Mouse (Mus musculus) hindbrain, embryonic 14.5 days (tissue): ENCODE results near the gene Fam129c. TPM values are rescaled to one million over a fixed set of nuclear protein-coding genes. Genes with fewer than 3 reads are reported as not detected.

Source experiments
- ATAC-seq: fragments of 200-750 bp; cut with Nextera tagmentation; 2 replicates; pipeline ENCODE4 v1.8.0; 2017; ENCODE audit warnings: moderate number of reproducible peaks, mild to moderate bottlenecking, moderate TSS enrichment, moderate library complexity; ENCODE audit not compliant: low FRiP score
- DNase-seq: peaks from one replicate; pipeline ENCODE4 v3.0.0-alpha.2; 2015; ENCODE audit warnings: low spot score
- H3K27ac ChIP-seq: fragments of 300-500 bp; sonication (generic); 2 replicates; pipeline ENCODE4 v1.5.1; 2014; ENCODE audit warnings: mild to moderate bottlenecking, moderate library complexity
- H3K27me3 ChIP-seq: fragments of 300-500 bp; sonication (generic); 2 replicates; pipeline ENCODE4 v1.6.1; 2014; ENCODE audit warnings: mild to moderate bottlenecking, low read length, mixed read lengths; ENCODE audit not compliant: control insufficient read depth, insufficient read depth
- H3K36me3 ChIP-seq: fragments of 300-500 bp; sonication (generic); replicated peaks from 2 replicates; pipeline ENCODE4 v1.6.1; 2014; ENCODE audit not compliant: control insufficient read depth, insufficient read depth
- H3K4me1 ChIP-seq: fragments of 300-500 bp; sonication (generic); replicated peaks from 2 replicates; pipeline ENCODE4 v1.6.1; 2014; ENCODE audit warnings: antibody characterized with exemption, low read length, mixed read lengths; ENCODE audit not compliant: control insufficient read depth, insufficient read depth
- H3K4me2 ChIP-seq: fragments of 300-500 bp; sonication (generic); replicated peaks from 2 replicates; pipeline ENCODE4 v1.6.1; 2014; ENCODE audit warnings: mild to moderate bottlenecking, moderate library complexity
- H3K4me3 ChIP-seq: fragments of 300-500 bp; sonication (generic); replicated peaks from 2 replicates; pipeline ENCODE4 v1.5.1; 2014; ENCODE audit warnings: mild to moderate bottlenecking, low read length
- H3K9ac ChIP-seq: fragments of 300-500 bp; sonication (generic); 2 replicates; pipeline ENCODE4 v1.6.1; 2014
- H3K9me3 ChIP-seq: fragments of 300-500 bp; sonication (generic); 2 replicates; pipeline ENCODE4 v1.6.1; 2016; ENCODE audit warnings: low read length; ENCODE audit not compliant: control insufficient read depth
- WGBS: fragments of 180-500 bp; shearing (Covaris S2); extraction: QIAGEN DNeasy Blood & Tissue Kit; methylation state at CpG from one replicate; pipeline ENCODE4 v1.1.7; 2014; 5-methylcytosine and 5-hydroxymethylcytosine counted together
- polyA plus RNA-seq: library from polyadenylated mRNA; unstranded; fragments of >200 nt; fragmentation: Nextera tagmentation; extraction: Ambion mirVana; gene quantifications from 2 replicates; pipeline ENCODE4 v1.2.1, GENCODE M21; 2014

Gene Fam129c
- polyA plus RNA-seq, 1 experiment from 2014 or later = 5.2 TPM

- Histone ChIP-seq H3K4me3 (no peak overlapping the region), H3K4me2 (no peak overlapping the region), H3K27me3 (peaks cover 77% of the 10 kb centered on the region), H3K9ac (no peak overlapping the region), H3K27ac (no peak overlapping the region), H3K36me3 (no peaks in the 10 kb centered on the region), H3K9me3 (no peaks in the 10 kb centered on the region), H3K4me1 (0 out of 2 replicates have a peak, but pooled peaks cover 4% of the 10 kb centered on the region)
- ATAC-seq = no peak
- peak; percentile 80 for DNase-seq
- 3% methylated on average over 15 of the region's 15 CpGs for WGBS
Observed at GRCm38 (mm10) chr8:71561401-71561800, 36.0 kb upstream of the Fam129c start.

DNA sequence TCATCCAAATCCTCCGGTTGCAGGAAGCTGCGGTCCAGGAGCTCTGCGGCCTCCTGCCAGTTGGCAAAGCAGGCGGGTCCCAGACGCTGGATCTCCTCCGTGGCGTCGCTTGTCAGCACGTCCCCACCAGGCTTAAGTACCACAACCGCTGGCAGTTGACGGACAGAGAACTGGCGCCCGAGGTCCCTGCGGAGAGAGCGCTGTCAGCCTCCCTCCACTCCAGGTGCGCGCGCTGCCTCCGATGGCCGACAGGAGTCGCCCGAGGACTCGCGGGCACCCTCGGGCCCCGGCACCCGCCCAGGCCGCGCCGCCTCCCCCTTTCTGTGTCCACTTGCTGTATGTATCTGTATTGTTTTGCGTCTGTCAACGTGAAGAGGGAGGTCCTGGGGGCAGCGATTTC, 34.7 kb upstream of the Fam129c start:
- Histone ChIP-seq H3K4me3 (peak overlapping the region; percentile 20), H3K4me2 (peak overlapping the region; percentile 40), H3K9ac (peak overlapping the region; percentile 6; the same call in 1 of the 2 replicates), H3K36me3 (no peaks in the 10 kb centered on the region), H3K27me3 (peaks cover 70% of the 10 kb centered on the region), H3K27ac (no peak overlapping the region), H3K4me1 (0 out of 2 replicates have a peak, but pooled peaks cover 4% of the 10 kb centered on the region), H3K9me3 (no peaks in the 10 kb centered on the region)
- under 1% methylated on average over 33 of the region's 33 CpGs for WGBS
- ATAC-seq (peak; percentile 33; the same call in 1 of the 2 replicates), DNase-seq (peak; percentile 63)

DNA sequence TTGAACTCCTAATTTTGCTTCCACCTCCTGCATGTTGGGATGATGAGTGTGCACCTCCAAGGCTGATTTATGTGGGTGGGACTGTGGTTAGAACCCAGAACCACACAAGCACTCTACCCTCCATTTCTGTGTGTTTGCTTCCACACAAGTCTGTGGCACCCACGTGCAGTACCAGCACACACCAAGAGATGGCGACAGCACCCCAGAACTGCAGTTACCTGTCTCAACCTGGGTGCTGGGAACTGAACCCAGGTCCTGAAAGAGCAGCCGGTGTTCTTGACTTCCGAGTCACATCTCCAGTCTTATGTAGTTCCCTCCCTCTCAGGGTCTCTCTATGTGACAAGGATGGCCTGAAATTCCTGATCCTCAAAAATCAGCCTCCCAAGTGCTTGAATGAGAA, 33.5 kb upstream of the Fam129c start:
- Histone ChIP-seq H3K27me3 (peaks cover 58% of the 10 kb centered on the region), H3K4me3 (no peak overlapping the region), H3K9ac (no peak overlapping the region), H3K36me3 (no peaks in the 10 kb centered on the region), H3K9me3 (no peaks in the 10 kb centered on the region), H3K27ac (no peak overlapping the region), H3K4me2 (no peak overlapping the region), H3K4me1 (peaks cover 4% of the 10 kb centered on the region; the same call in 1 of the 2 replicates)
- no peak for DNase-seq
- WGBS = 90% methylated on average over 4 of the region's 4 CpGs
- no peak for ATAC-seq

GRCm38 (mm10) chr8:71566501-71566900, 30.9 kb upstream of the Fam129c start, which contains the start of gene Nxnl1:
TSS of gene Nxnl1 (minus strand) at chr8:71566601.
- Histone ChIP-seq H3K4me3 (no peak within 1 kb of the TSS), H3K36me3 (no peaks in the 10 kb centered on the region), H3K4me2 (no peak within 1 kb of the TSS), H3K9me3 (no peaks in the 10 kb centered on the region), H3K9ac (no peak within 1 kb of the TSS), H3K27ac (no peak within 1 kb of the TSS), H3K4me1 (peaks cover 12% of the 10 kb centered on the region), H3K27me3 (peaks cover 34% of the 10 kb centered on the region)
- DNase-seq (no peak), ATAC-seq (no peak)
- 56% methylated on average over 3 of the region's 3 CpGs for WGBS

DNA sequence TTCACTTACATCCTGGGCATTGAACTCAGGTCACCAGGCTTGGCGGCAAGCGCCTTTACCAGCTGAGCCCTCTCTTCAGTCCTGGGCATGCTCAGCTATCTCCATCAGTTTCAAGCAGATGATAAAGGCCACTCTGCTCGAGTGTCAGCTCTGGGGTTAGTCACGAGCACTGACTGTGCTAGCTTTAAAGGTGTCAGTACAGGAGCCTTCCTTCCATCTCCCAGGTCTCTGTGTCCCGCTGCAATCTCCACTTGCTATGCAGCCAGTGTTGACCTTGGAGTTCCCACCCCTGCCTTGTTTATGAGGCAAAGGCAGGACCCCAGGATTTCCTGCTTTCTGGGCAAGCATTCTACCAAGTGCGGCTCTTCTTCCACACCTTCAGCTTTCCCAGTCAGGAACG, 29.9 kb upstream of the Fam129c start:
- ATAC-seq = no peak

DNA sequence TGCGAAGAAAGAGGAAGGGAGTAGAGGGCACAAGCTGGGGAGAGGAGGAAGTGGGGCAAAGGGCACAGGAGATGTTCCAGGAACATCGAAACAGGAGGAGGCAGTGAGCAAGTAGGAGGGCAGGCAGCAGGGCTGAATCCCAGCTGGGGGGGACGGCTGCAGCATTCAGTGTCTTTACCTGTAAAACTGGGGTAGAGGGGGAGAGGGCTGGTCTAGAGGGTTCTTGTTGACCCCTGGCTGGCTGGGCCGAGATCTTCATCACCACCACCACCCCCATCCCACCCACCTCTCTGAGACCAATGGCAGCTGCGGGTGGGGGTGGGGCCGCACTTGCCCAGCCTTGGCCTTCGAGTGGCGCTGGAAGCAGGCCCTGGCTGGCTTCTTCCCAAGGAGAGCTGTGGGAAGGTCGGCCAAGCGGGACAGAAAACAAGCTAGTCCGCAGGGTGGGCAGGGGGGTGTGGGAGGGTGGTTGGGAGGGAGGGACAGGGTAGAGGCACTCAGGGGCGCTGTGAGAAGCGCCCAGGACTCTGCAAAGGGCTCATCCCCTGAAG, 29.0 kb upstream of the Fam129c start, which contains the start of gene Slc27a1:
TSS of gene Slc27a1 (plus strand) at position 496 of the 551 bp plus-strand sequence.
- H3K27me3 ChIP-seq = peaks cover 15% of the 10 kb centered on the region
- peak; percentile 4; the same call in 1 of the 2 replicates for ATAC-seq
- H3K27ac ChIP-seq = peak within 1 kb of the TSS; percentile 83
- peak; percentile 51 for DNase-seq
- H3K4me3 ChIP-seq = peak within 1 kb of the TSS; percentile 51
- H3K36me3 ChIP-seq = no peaks in the 10 kb centered on the region
- H3K9me3 ChIP-seq = no peaks in the 10 kb centered on the region
- H3K4me2 ChIP-seq = peak within 1 kb of the TSS; percentile 89
- H3K4me1 ChIP-seq = peaks cover 25% of the 10 kb centered on the region
- H3K9ac ChIP-seq = peak within 1 kb of the TSS; percentile 80
- 13% methylated on average over 13 of the region's 13 CpGs for WGBS

More for the DNA sequence above, 29.9 kb upstream of the Fam129c start:
- H3K9ac ChIP-seq = no peak overlapping the region
- no peak for DNase-seq
- peaks cover 24% of the 10 kb centered on the region for H3K27me3 ChIP-seq
- H3K4me1 ChIP-seq = peaks cover 22% of the 10 kb centered on the region
- H3K36me3 ChIP-seq = no peaks in the 10 kb centered on the region
- H3K27ac ChIP-seq = no peak overlapping the region
- H3K9me3 ChIP-seq = no peaks in the 10 kb centered on the region
- 78% methylated on average over 7 of the region's 7 CpGs for WGBS
- H3K4me3 ChIP-seq = no peak overlapping the region
- H3K4me2 ChIP-seq = no peak overlapping the region

DNA sequence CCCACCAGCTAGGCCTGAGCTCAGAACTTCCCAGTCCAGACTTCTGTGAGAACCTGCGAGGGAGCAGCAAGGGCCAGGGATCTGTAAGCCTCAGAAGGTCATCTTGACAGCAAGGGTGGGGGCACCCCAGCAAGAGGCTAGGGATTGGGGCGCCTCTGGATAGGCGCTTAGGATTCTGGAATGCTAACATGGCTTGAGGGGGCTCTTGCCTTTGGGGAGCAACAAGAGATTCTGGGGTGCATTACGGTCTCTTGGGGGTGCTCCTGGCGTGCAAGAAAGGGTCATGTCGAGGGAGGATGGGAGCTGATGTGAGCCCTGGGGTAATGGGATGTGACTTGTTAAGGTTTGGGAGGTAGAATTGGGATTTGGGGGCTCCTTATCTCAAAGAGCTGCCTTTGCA, 28.5 kb upstream of the Fam129c start:
- peak overlapping the region; percentile 89 for H3K4me2 ChIP-seq
- no peak for ATAC-seq
- WGBS = 15% methylated on average over 6 of the region's 6 CpGs

DNA sequence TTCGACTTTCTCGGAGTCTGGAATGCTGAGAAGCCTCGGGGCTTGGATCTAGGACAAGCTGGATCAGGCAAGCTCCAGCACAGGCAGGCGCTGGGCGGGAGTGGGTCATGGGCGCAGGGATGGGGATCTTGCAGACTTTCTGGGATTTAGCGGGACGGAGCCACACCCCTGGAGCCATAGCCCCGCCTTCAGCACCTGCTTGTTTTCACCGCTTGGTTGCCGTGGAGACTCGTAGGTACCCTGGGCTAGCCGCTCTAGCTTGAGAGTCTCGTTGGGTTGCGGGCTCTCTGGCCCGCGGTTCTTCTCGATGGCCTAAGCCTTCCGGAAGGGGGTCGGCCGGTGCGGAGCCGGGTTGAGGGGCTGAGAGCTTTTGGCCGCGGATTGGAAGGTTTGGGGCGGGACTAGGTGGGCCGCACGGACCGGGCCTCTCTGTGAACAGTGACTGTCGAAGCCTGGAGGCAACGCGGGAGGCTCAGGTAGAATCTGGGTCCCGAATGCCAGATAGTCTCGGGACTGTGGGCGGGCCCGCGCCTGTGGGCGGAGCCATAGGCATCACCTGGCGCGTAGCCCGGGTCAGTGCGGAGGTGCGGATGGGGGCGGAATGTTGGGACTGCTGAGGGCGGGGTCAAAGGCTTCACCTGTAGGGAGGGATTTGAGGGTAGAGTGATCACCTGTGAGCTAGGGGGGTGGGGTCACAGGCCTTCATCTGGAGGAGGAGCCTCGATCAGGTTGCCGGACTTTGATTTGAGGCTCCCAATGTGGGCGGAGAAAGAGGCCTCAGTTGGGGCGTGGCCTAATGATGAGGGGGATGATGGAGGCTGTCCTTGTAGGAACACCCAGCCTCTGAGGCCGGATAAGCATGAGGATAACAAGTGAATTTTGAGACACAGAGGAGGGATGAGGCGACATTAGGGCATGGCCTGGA, 27.8 kb upstream of the Fam129c start:
- Histone ChIP-seq H3K27me3 (peaks cover 7% of the 10 kb centered on the region; the same call in 1 of the 2 replicates), H3K4me2 (peak overlapping the region; percentile 89), H3K9ac (peak overlapping the region; percentile 80), H3K4me3 (peak overlapping the region; percentile 51), H3K9me3 (no peaks in the 10 kb centered on the region), H3K36me3 (no peaks in the 10 kb centered on the region), H3K27ac (peak overlapping the region; percentile 83), H3K4me1 (peaks cover 25% of the 10 kb centered on the region)
- peak; percentile 79 for ATAC-seq
- DNase-seq = peak; percentile 87
- under 1% methylated on average over 51 of the region's 51 CpGs for WGBS

More for the DNA sequence above, 28.5 kb upstream of the Fam129c start:
- peak overlapping the region; percentile 51 for H3K4me3 ChIP-seq
- peak overlapping the region; percentile 80 for H3K9ac ChIP-seq
- no peaks in the 10 kb centered on the region for H3K36me3 ChIP-seq
- peak overlapping the region; percentile 83 for H3K27ac ChIP-seq
- H3K4me1 ChIP-seq = peaks cover 25% of the 10 kb centered on the region
- H3K9me3 ChIP-seq = no peaks in the 10 kb centered on the region
- peaks cover 10% of the 10 kb centered on the region; the same call in 1 of the 2 replicates for H3K27me3 ChIP-seq
- no peak for DNase-seq
